Mouse (Mus musculus): ENCODE data around the gene Col24a1. TPM values are rescaled to one million over a fixed set of nuclear protein-coding genes. Genes with fewer than 3 reads are reported as not detected.

Gene Col24a1
- polyA plus RNA-seq, 1 experiment from 2014 or later, result 1.1 TPM

DNA sequence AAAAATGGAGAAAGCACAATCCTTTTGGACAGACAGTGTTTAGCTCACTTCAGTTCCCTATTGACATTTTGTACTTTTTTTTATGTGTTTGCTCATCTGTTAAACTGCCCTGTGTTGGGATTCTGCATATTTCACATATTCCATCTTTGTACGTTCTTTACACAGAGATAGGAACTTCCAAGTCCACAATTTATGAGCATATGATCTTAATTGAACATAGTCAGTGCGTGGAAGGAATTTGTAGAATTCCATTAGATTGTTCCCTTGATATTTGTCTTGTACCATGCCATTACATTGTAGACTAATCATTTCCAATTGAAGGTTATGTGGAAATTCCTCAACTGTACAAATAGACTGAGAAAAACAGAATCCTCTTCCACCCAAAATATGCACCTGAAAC, 212.6 kb downstream of the Col24a1 start:
- ATAC-seq (replicated peaks; ENCODE audit: extremely low read depth, insufficient read depth, low FRiP score), result no peak
- 66% methylated on average over 2 of the region's 2 CpGs for WGBS
- Histone ChIP-seq H3K4me3 (ENCODE audit: low read length) (no peak overlapping the region), H3K4me1 (ENCODE audit: control insufficient read depth, insufficient read depth, low read length) (no peaks in the 10 kb centered on the region), H3K9me3 (replicated peaks; ENCODE audit: control insufficient read depth, low read length) (no peaks in the 10 kb centered on the region), H3K9ac (ENCODE audit: low read length) (no peak overlapping the region), H3K36me3 (ENCODE audit: control insufficient read depth, insufficient read depth) (no peaks in the 10 kb centered on the region), H3K27me3 (ENCODE audit: control insufficient read depth, insufficient read depth, low read length) (no peaks in the 10 kb centered on the region), H3K27ac (ENCODE audit: low read length) (no peak overlapping the region), H3K4me2 (ENCODE audit: low read depth, low read length) (no peak overlapping the region)

GRCm38 (mm10) chr3:145508550-145508949, 216.3 kb downstream of the Col24a1 start:
- ATAC-seq (replicated peaks; ENCODE audit: extremely low read depth, insufficient read depth, low FRiP score), result no peak
- 68% methylated on average over 7 of the region's 7 CpGs for WGBS

DNA sequence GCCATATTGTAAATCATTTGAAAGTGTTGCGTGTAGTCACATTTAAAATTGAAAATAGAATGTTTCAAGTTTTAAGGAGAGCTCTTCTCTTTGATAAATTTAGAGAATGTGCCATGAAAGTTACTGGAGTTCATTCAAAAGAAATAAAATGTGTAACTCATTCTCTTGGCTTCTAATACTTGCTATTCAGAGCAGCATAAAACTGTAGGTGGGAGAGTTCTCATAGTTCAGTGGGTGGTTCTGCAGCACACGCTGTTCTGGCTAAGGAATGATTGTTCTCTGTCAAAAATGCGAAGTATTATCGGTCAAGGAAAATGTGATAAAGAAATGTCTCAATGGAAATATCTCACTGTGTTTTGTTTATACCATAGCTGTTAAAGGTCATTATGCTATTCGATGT, 221.9 kb downstream of the Col24a1 start:
- Histone ChIP-seq H3K36me3 (ENCODE audit: control insufficient read depth, insufficient read depth) (no peaks in the 10 kb centered on the region), H3K9me3 (replicated peaks; ENCODE audit: control insufficient read depth, low read length) (no peaks in the 10 kb centered on the region), H3K4me2 (ENCODE audit: low read depth, low read length) (no peak overlapping the region), H3K27ac (ENCODE audit: low read length) (no peak overlapping the region), H3K27me3 (ENCODE audit: control insufficient read depth, insufficient read depth, low read length) (no peaks in the 10 kb centered on the region), H3K4me1 (ENCODE audit: control insufficient read depth, insufficient read depth, low read length) (no peaks in the 10 kb centered on the region), H3K9ac (ENCODE audit: low read length) (no peak overlapping the region), H3K4me3 (ENCODE audit: low read length) (no peak overlapping the region)
- WGBS, result 67% methylated on average over 5 of the region's 5 CpGs
- no peak for ATAC-seq (replicated peaks; ENCODE audit: extremely low read depth, insufficient read depth, low FRiP score)

More at GRCm38 (mm10) chr3:145508550-145508949, 216.3 kb downstream of the Col24a1 start:
- Histone ChIP-seq H3K9ac (ENCODE audit: low read length) (no peak overlapping the region), H3K9me3 (replicated peaks; ENCODE audit: control insufficient read depth, low read length) (no peaks in the 10 kb centered on the region), H3K4me1 (ENCODE audit: control insufficient read depth, insufficient read depth, low read length) (no peaks in the 10 kb centered on the region), H3K36me3 (ENCODE audit: control insufficient read depth, insufficient read depth) (no peaks in the 10 kb centered on the region), H3K27ac (ENCODE audit: low read length) (no peak overlapping the region), H3K4me2 (ENCODE audit: low read depth, low read length) (no peak overlapping the region), H3K4me3 (ENCODE audit: low read length) (no peak overlapping the region), H3K27me3 (ENCODE audit: control insufficient read depth, insufficient read depth, low read length) (no peaks in the 10 kb centered on the region)

DNA sequence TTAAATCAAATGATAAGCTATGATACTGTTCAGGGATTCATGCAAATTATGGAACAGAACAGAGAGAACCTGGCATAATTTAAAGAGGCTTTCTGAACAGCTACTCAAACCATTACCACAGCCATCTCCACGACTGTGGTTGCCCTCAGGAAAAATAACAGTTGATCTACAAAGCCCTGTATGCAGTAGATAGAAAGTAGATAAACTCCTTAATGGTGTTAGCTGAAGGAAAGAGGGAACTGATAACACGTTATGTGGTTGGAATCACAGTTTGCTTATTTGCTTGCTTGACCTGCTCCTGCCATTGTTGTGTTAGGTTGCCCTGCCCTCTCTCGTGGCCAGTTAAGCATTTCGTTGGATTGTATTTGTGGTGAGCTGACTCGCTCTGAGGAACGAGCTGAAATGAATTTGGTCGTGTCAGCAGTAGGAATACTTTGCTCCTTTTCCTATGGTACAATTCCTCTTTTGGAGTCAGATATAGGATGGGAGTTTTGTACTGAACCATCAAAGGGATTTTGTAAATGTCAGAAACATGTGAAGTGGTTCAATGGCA, 229.3 kb downstream of the Col24a1 start:
- H3K9me3 ChIP-seq (replicated peaks; ENCODE audit: control insufficient read depth, low read length), result no peaks in the 10 kb centered on the region
- WGBS, result 43% methylated on average over 7 of the region's 7 CpGs
- H3K36me3 ChIP-seq (ENCODE audit: control insufficient read depth, insufficient read depth), result no peaks in the 10 kb centered on the region
- H3K27me3 ChIP-seq (ENCODE audit: control insufficient read depth, insufficient read depth, low read length), result no peaks in the 10 kb centered on the region
- no peak overlapping the region for H3K27ac ChIP-seq (ENCODE audit: low read length)
- no peaks in the 10 kb centered on the region for H3K4me1 ChIP-seq (ENCODE audit: control insufficient read depth, insufficient read depth, low read length)
- H3K9ac ChIP-seq (ENCODE audit: low read length), result no peak overlapping the region
- ATAC-seq (replicated peaks; ENCODE audit: extremely low read depth, insufficient read depth, low FRiP score), result no peak
- H3K4me3 ChIP-seq (ENCODE audit: low read length), result no peak overlapping the region
- no peak overlapping the region for H3K4me2 ChIP-seq (ENCODE audit: low read depth, low read length)

DNA sequence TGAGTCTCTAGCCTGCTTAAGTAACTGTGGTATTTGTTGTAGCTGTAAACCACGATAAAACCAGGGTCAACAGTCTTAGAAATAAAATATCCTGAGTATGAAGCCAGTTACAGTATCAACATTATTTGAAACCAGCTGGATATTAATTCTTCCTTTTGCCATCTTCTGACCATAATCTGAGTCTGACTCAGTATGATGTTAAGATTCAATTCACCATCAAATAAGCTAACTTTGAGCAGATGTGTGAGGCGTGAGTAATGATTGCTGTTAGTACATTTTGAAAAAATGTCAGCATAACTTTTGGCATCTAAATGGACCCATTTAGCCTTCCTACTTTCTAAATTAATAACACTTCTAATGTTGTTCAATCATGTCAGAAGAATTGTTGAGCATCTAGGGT, 230.0 kb downstream of the Col24a1 start:
- WGBS, result 70% methylated on average over 2 of the region's 2 CpGs
- no peaks in the 10 kb centered on the region for H3K4me1 ChIP-seq (ENCODE audit: control insufficient read depth, insufficient read depth, low read length)
- no peak overlapping the region for H3K4me2 ChIP-seq (ENCODE audit: low read depth, low read length)
- no peak overlapping the region for H3K27ac ChIP-seq (ENCODE audit: low read length)
- H3K36me3 ChIP-seq (ENCODE audit: control insufficient read depth, insufficient read depth), result no peaks in the 10 kb centered on the region
- H3K9ac ChIP-seq (ENCODE audit: low read length), result no peak overlapping the region
- ATAC-seq (replicated peaks; ENCODE audit: extremely low read depth, insufficient read depth, low FRiP score), result no peak
- H3K9me3 ChIP-seq (replicated peaks; ENCODE audit: control insufficient read depth, low read length), result no peaks in the 10 kb centered on the region
- H3K4me3 ChIP-seq (ENCODE audit: low read length), result no peak overlapping the region
- no peaks in the 10 kb centered on the region for H3K27me3 ChIP-seq (ENCODE audit: control insufficient read depth, insufficient read depth, low read length)

DNA sequence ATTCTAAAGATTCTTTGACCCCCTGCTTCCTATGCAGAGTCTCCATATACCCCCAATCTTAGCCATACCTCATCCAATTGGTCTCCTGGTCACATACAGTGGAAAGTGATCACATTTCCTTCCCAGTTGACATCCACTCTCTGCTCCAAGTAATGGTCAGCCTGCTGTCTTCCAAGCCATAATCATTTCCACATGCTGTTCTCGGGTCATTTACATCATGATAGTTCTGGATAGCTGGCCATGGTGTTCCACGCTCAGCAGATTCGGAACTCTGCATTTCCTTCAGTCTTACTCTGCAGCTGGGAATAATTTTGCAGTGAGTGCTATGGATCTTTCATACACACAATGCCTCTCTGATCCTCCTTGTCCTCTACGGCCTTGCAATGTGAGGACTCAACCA, 233.0 kb downstream of the Col24a1 start:
- H3K4me2 ChIP-seq (ENCODE audit: low read depth, low read length), result no peak overlapping the region
- no peaks in the 10 kb centered on the region for H3K36me3 ChIP-seq (ENCODE audit: control insufficient read depth, insufficient read depth)
- 82% methylated on average over 4 of the region's 4 CpGs for WGBS
- no peak overlapping the region for H3K27ac ChIP-seq (ENCODE audit: low read length)
- H3K9ac ChIP-seq (ENCODE audit: low read length), result no peak overlapping the region
- H3K27me3 ChIP-seq (ENCODE audit: control insufficient read depth, insufficient read depth, low read length), result no peaks in the 10 kb centered on the region
- H3K9me3 ChIP-seq (replicated peaks; ENCODE audit: control insufficient read depth, low read length), result no peaks in the 10 kb centered on the region
- no peaks in the 10 kb centered on the region for H3K4me1 ChIP-seq (ENCODE audit: control insufficient read depth, insufficient read depth, low read length)
- ATAC-seq (replicated peaks; ENCODE audit: extremely low read depth, insufficient read depth, low FRiP score), result no peak
- no peak overlapping the region for H3K4me3 ChIP-seq (ENCODE audit: low read length)

GRCm38 (mm10) chr3:145537870-145538269, 245.6 kb downstream of the Col24a1 start:
- Histone ChIP-seq H3K27ac (ENCODE audit: low read length) (no peak overlapping the region), H3K4me3 (ENCODE audit: low read length) (no peak overlapping the region), H3K9me3 (replicated peaks; ENCODE audit: control insufficient read depth, low read length) (no peaks in the 10 kb centered on the region), H3K27me3 (ENCODE audit: control insufficient read depth, insufficient read depth, low read length) (no peaks in the 10 kb centered on the region), H3K4me2 (ENCODE audit: low read depth, low read length) (no peak overlapping the region), H3K9ac (ENCODE audit: low read length) (no peak overlapping the region), H3K36me3 (ENCODE audit: control insufficient read depth, insufficient read depth) (no peaks in the 10 kb centered on the region), H3K4me1 (ENCODE audit: control insufficient read depth, insufficient read depth, low read length) (no peaks in the 10 kb centered on the region)
- 84% methylated on average over 1 of the region's 1 CpGs for WGBS
- no peak for ATAC-seq (replicated peaks; ENCODE audit: extremely low read depth, insufficient read depth, low FRiP score)

DNA sequence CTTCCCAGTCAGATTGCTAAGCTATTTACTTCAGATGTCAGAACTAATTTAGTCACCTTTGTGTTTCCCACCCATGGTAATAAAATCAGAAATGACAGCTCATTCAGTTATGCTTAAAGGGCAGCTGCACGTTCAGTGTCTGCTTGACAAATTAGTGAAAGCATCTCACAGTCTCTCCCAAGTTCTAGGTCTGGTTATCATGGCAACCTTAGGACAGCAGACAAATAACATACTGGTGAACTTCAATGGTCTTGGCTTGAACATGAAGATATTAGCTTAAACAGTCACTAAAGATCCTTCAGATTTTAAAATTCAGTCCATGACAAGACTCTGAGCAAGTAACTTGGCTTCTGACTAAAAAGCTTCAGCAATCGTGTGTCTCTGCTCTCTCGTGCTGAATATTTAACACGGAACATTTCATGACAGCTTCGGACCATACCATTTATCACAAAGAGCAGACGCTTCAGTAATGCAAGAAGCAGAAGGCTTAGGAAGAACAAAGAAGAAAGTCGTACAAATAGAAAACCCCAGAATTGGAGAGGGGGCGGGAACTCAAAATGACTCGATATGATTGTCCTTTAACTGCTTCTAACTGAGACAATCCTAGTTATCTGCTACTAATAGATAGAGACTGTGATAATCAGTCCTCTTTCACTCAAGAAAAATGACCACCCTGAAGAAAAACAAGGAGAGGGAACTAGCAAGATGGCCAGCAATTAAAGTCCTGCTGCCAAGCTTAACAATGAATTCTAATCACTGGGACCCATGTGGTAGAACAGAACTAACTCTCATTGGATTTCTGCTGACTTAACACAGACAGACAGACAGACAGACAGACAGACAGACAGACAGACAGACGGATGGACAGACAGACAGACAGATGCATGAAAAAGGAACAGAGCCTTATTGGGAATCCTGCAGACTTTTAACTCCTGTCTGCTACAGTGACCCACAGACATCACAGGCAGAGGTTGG, 256.5 kb downstream of the Col24a1 start:
- no peak overlapping the region for H3K4me3 ChIP-seq (ENCODE audit: low read length)
- H3K4me1 ChIP-seq (ENCODE audit: control insufficient read depth, insufficient read depth, low read length), result no peaks in the 10 kb centered on the region
- H3K36me3 ChIP-seq (ENCODE audit: control insufficient read depth, insufficient read depth), result no peaks in the 10 kb centered on the region
- no peak for ATAC-seq (replicated peaks; ENCODE audit: extremely low read depth, insufficient read depth, low FRiP score)
- H3K9ac ChIP-seq (ENCODE audit: low read length), result no peak overlapping the region
- no peaks in the 10 kb centered on the region for H3K9me3 ChIP-seq (replicated peaks; ENCODE audit: control insufficient read depth, low read length)
- 71% methylated on average over 10 of the region's 10 CpGs for WGBS
- no peaks in the 10 kb centered on the region for H3K27me3 ChIP-seq (ENCODE audit: control insufficient read depth, insufficient read depth, low read length)
- H3K4me2 ChIP-seq (ENCODE audit: low read depth, low read length), result no peak overlapping the region
- no peak overlapping the region for H3K27ac ChIP-seq (ENCODE audit: low read length)

- no peak for ATAC-seq (replicated peaks; ENCODE audit: extremely low read depth, insufficient read depth, low FRiP score)
- 66% methylated on average over 3 of the region's 3 CpGs for WGBS
- H3K27ac ChIP-seq (ENCODE audit: low read length), result no peak overlapping the region
- H3K9ac ChIP-seq (ENCODE audit: low read length), result no peak overlapping the region
- no peaks in the 10 kb centered on the region for H3K9me3 ChIP-seq (replicated peaks; ENCODE audit: control insufficient read depth, low read length)
- no peak overlapping the region for H3K4me2 ChIP-seq (ENCODE audit: low read depth, low read length)
- no peak overlapping the region for H3K4me3 ChIP-seq (ENCODE audit: low read length)
- no peaks in the 10 kb centered on the region for H3K36me3 ChIP-seq (ENCODE audit: control insufficient read depth, insufficient read depth)
- H3K27me3 ChIP-seq (ENCODE audit: control insufficient read depth, insufficient read depth, low read length), result no peaks in the 10 kb centered on the region
- H3K4me1 ChIP-seq (ENCODE audit: control insufficient read depth, insufficient read depth, low read length), result no peaks in the 10 kb centered on the region
Observed at GRCm38 (mm10) chr3:145550216-145550615, 257.9 kb downstream of the Col24a1 start.
